Mouse (Mus musculus) left cerebral cortex, postnatal 36 days (tissue): ENCODE results near the gene Snrnp27. TPM values are rescaled to one million over a fixed set of nuclear protein-coding genes. Genes with fewer than 3 reads are reported as not detected.

ENCODE experiments used
- DNase-seq, 2 experiments: peaks; one replicate each; pipeline ENCODE4 v3.0.0; 2021 to 2022; ENCODE audit warnings: low spot score in 2 of 2, mixed read lengths in 1 of 2
- intact Hi-C: fragments of 180-260 bp; cut with DNase I; formaldehyde crosslinking; loops from one replicate; pipeline ENCODE4 v1.15.1; 2025
- total RNA-seq, 2 experiments: library from RNA; stranded (reverse); gene quantifications; 2 replicates each; pipeline ENCODE4 v1.2.3; 2021

The Snrnp27 gene
- 10 to 100 TPM; 52.6 to 58.8 TPM for total RNA-seq

GRCm38 (mm10) chr6:86683872-86684654, at the start of gene Snrnp27:
Snrnp27 (minus strand) TSS chr6:86684522.
- peak; percentile 91 to 92 for DNase-seq
- intact Hi-C loops = no loop called here

- peak; percentile 90 to 95 for DNase-seq
- intact Hi-C loops = no loop called here
Measured at GRCm38 (mm10) chr6:86733183-86733876, 49.0 kb upstream of the Snrnp27 start, which contains the start of gene Gmcl1. Gmcl1 (minus strand) TSS chr6:86733383.

- intact Hi-C loops = no loop called here
- DNase-seq = no peak
Measured at GRCm38 (mm10) chr6:86732276-86733173, 48.2 kb upstream of the Snrnp27 start.

GRCm38 (mm10) chr6:86728711-86729110, 44.4 kb upstream of the Snrnp27 start:
- no peak for DNase-seq
- intact Hi-C loops = no loop called here

GRCm38 (mm10) chr6:86721977-86722376, 37.7 kb upstream of the Snrnp27 start:
- intact Hi-C loops = no loop called here

GRCm38 (mm10) chr6:86708072-86708774, 23.9 kb upstream of the Snrnp27 start:
- no peak for DNase-seq
- intact Hi-C loops = no loop called here

More at GRCm38 (mm10) chr6:86721977-86722376, 37.7 kb upstream of the Snrnp27 start:
- DNase-seq = no peak

- intact Hi-C loops = no loop called here
- DNase-seq = no peak
Measured at GRCm38 (mm10) chr6:86702577-86702976, 18.3 kb upstream of the Snrnp27 start.

GRCm38 (mm10) chr6:86697903-86698302, 13.6 kb upstream of the Snrnp27 start:
- intact Hi-C loops = no loop called here
- DNase-seq = no peak

- DNase-seq = no peak
- intact Hi-C loops = no loop called here
Measured at GRCm38 (mm10) chr6:86696213-86696612, 11.9 kb upstream of the Snrnp27 start.

- intact Hi-C loops = no loop called here
- peak; percentile 37 to 39 for DNase-seq
Measured at GRCm38 (mm10) chr6:86694465-86694864, 10.1 kb upstream of the Snrnp27 start.

GRCm38 (mm10) chr6:86689671-86690070, 5.3 kb upstream of the Snrnp27 start:
- DNase-seq = no peak
- intact Hi-C loops = no loop called here

GRCm38 (mm10) chr6:86686971-86687370, 2.6 kb upstream of the Snrnp27 start:
- no peak for DNase-seq
- intact Hi-C loops = no loop called here

- intact Hi-C loops = no loop called here
- DNase-seq = no peak
Measured at GRCm38 (mm10) chr6:86684655-86685011, 311 bp upstream of the Snrnp27 start.

GRCm38 (mm10) chr6:86681289-86681688, 3.0 kb downstream of the Snrnp27 start:
- DNase-seq = no peak
- intact Hi-C loops = no loop called here

GRCm38 (mm10) chr6:86678341-86678740, 6.0 kb downstream of the Snrnp27 start:
- intact Hi-C loops = loop anchor here (10.0 kb wide), 1 partner anchor 244 kb away; the partner anchor contains the start of gene C87436
- DNase-seq = no peak

- intact Hi-C loops = loop anchor here (2.0 to 10.0 kb wide), 3 partner anchors 126 to 236 kb away; partner anchors contain the start of gene C87436
- DNase-seq = peak in 1 of 2 experiments; percentile 42
Measured at GRCm38 (mm10) chr6:86670873-86671272, 13.4 kb downstream of the Snrnp27 start.

- intact Hi-C loops = loop anchor here (5.0 kb wide), 2 partner anchors 142 to 197 kb away; partner anchors contain the start of gene Pcbp1
- DNase-seq = peak; percentile 100
Measured at GRCm38 (mm10) chr6:86669240-86669727, 15.0 kb downstream of the Snrnp27 start.

GRCm38 (mm10) chr6:86668580-86669239, 15.6 kb downstream of the Snrnp27 start, which contains the start of gene Mxd1:
Mxd1 (minus strand) TSS chr6:86669161.
- intact Hi-C loops = loop anchor here (5.0 kb wide), 2 partner anchors 141 to 196 kb away; partner anchors contain the start of gene Pcbp1
- DNase-seq = no peak
